Mouse (Mus musculus): ENCODE results near the gene Napsa. TPM values are rescaled to one million over a fixed set of nuclear protein-coding genes. Genes with fewer than 3 reads are reported as not detected.

Napsa gene
- polyA plus RNA-seq, 1 experiment: not detected

GRCm38 (mm10) chr7:44557629-44558028, 14.6 kb upstream of the Napsa start:
- H3K27me3 ChIP-seq (ENCODE audit: control insufficient read depth, insufficient read depth, insufficient read length): no peaks in the 10 kb centered on the region
- no peaks in the 10 kb centered on the region for H3K79me3 ChIP-seq (ENCODE audit: low read depth)
- TF ChIP-seq CEBPB (IDR thresholded peaks at IDR 0.05; ENCODE audit: low read depth): no peak
- no peak for TF ChIP-seq CTCF (IDR thresholded peaks at IDR 0.05; ENCODE audit: control insufficient read depth, insufficient read depth, insufficient read length)
- TF ChIP-seq MYOG (IDR thresholded peaks at IDR 0.05; ENCODE audit: control insufficient read depth, extremely low read depth, insufficient read length): no peak
- TF ChIP-seq FOSL1 (IDR thresholded peaks at IDR 0.05; ENCODE audit: insufficient read depth, low read length, poor library complexity, severe bottlenecking): no peak
- no peak for TF ChIP-seq MAX (IDR thresholded peaks at IDR 0.05)
- no peak for TF ChIP-seq USF1 (IDR thresholded peaks at IDR 0.05; ENCODE audit: low read depth)
- TF ChIP-seq MYOD1 (IDR thresholded peaks at IDR 0.05; ENCODE audit: control insufficient read depth, insufficient read length, low read depth): no peak
- H3K79me2 ChIP-seq (ENCODE audit: control insufficient read depth, insufficient read depth): no peaks in the 10 kb centered on the region
- no peak overlapping the region for H3K4me3 ChIP-seq (ENCODE audit: insufficient read depth, poor library complexity, severe bottlenecking)
- no peaks in the 10 kb centered on the region for H3K36me3 ChIP-seq (ENCODE audit: control insufficient read depth, insufficient read depth)
- no peak overlapping the region for H3ac ChIP-seq (ENCODE audit: control insufficient read depth, insufficient read length, low read depth)

DNA sequence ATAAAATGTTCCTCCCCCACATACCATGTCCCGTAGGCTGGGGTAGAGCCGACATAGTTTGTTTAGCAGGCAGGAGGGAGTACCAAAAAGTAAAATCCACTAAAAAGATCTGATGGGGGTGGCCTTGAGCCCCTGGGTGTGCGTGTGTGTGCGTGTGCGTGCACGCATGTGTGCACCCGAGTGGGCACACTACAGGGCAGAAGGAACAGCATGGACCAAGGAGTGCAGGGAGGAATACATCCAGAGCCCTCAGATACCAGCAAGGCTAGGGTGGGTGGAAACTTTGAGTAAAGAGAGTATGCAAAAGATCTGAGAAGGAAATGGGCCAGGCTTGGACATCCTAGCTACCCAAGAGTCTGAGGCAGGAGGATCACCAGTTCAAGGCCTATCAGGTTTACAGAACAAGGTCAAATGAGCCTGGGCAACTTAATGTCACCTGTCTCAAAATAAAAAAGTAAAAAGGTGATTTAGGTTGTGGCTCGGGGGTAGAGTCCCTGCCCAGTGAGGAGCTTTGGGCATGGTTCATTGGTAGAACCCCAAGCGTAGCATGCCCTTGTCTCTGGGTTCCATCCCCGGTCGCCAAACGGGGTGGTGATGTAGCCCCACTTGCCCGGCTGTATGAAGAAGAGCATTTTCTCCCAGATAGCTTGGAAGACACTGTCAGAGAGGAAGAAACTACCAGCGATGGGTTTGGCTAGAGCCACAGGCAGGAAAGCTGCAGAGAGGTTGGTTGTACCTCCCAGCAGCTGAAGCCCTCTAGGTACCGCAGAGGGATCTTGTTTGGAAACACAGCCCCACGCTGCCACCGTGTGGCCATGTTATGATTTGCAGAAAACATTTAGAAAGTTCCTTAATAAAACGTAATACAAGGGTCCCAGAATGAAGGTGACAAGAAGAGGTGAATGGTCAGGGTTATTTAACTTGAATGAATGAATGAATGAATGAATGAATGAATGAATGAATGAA, 11.5 kb upstream of the Napsa start:
- H3K79me3 ChIP-seq (ENCODE audit: low read depth): no peaks in the 10 kb centered on the region
- peaks cover 8% of the 10 kb centered on the region for H3K27me3 ChIP-seq (ENCODE audit: control insufficient read depth, insufficient read depth, insufficient read length)
- no peaks in the 10 kb centered on the region for H3K36me3 ChIP-seq (ENCODE audit: control insufficient read depth, insufficient read depth)
- no peaks in the 10 kb centered on the region for H3K79me2 ChIP-seq (ENCODE audit: control insufficient read depth, insufficient read depth)
- no peak for TF ChIP-seq MAX (IDR thresholded peaks at IDR 0.05)
- no peak for TF ChIP-seq MYOG (IDR thresholded peaks at IDR 0.05; ENCODE audit: control insufficient read depth, extremely low read depth, insufficient read length)
- TF ChIP-seq CEBPB (IDR thresholded peaks at IDR 0.05; ENCODE audit: low read depth): no peak
- peak; percentile 11 for TF ChIP-seq CTCF (IDR thresholded peaks at IDR 0.05; ENCODE audit: control insufficient read depth, insufficient read depth, insufficient read length)
- no peak for TF ChIP-seq FOSL1 (IDR thresholded peaks at IDR 0.05; ENCODE audit: insufficient read depth, low read length, poor library complexity, severe bottlenecking)
- H3K4me3 ChIP-seq (ENCODE audit: insufficient read depth, poor library complexity, severe bottlenecking): no peak overlapping the region
- H3ac ChIP-seq (ENCODE audit: control insufficient read depth, insufficient read length, low read depth): no peak overlapping the region

- Histone ChIP-seq H3K36me3 (ENCODE audit: control insufficient read depth, insufficient read depth) (no peaks in the 10 kb centered on the region), H3K79me3 (ENCODE audit: low read depth) (no peaks in the 10 kb centered on the region), H3K79me2 (ENCODE audit: control insufficient read depth, insufficient read depth) (no peaks in the 10 kb centered on the region), H3K4me3 (ENCODE audit: insufficient read depth, poor library complexity, severe bottlenecking) (no peak overlapping the region), H3ac (ENCODE audit: control insufficient read depth, insufficient read length, low read depth) (no peak overlapping the region), H3K27me3 (ENCODE audit: control insufficient read depth, insufficient read depth, insufficient read length) (peaks cover 11% of the 10 kb centered on the region)
- no peak for TF ChIP-seq FOSL1 (IDR thresholded peaks at IDR 0.05; ENCODE audit: insufficient read depth, low read length, poor library complexity, severe bottlenecking)
- no peak for TF ChIP-seq CTCF (IDR thresholded peaks at IDR 0.05; ENCODE audit: control insufficient read depth, insufficient read depth, insufficient read length)
- no peak for TF ChIP-seq MAX (IDR thresholded peaks at IDR 0.05)
- TF ChIP-seq USF1 (IDR thresholded peaks at IDR 0.05; ENCODE audit: low read depth): no peak
- no peak for TF ChIP-seq MYOD1 (IDR thresholded peaks at IDR 0.05; ENCODE audit: control insufficient read depth, insufficient read length, low read depth)
- no peak for TF ChIP-seq MYOG (IDR thresholded peaks at IDR 0.05; ENCODE audit: control insufficient read depth, extremely low read depth, insufficient read length)
- TF ChIP-seq CEBPB (IDR thresholded peaks at IDR 0.05; ENCODE audit: low read depth): no peak
Measured at GRCm38 (mm10) chr7:44563284-44563683, 8.9 kb upstream of the Napsa start.

GRCm38 (mm10) chr7:44564486-44564885, 7.7 kb upstream of the Napsa start:
- Histone ChIP-seq H3K79me2 (ENCODE audit: control insufficient read depth, insufficient read depth) (no peaks in the 10 kb centered on the region), H3K4me3 (ENCODE audit: insufficient read depth, poor library complexity, severe bottlenecking) (no peak overlapping the region)
- no peak for TF ChIP-seq CTCF (IDR thresholded peaks at IDR 0.05; ENCODE audit: control insufficient read depth, insufficient read depth, insufficient read length)
- TF ChIP-seq FOSL1 (IDR thresholded peaks at IDR 0.05; ENCODE audit: insufficient read depth, low read length, poor library complexity, severe bottlenecking): no peak

GRCm38 (mm10) chr7:44565414-44565813, 6.8 kb upstream of the Napsa start:
- H3K79me2 ChIP-seq (ENCODE audit: control insufficient read depth, insufficient read depth): no peaks in the 10 kb centered on the region
- TF ChIP-seq MAX (IDR thresholded peaks at IDR 0.05) (no peak), USF1 (IDR thresholded peaks at IDR 0.05; ENCODE audit: low read depth) (no peak), FOSL1 (IDR thresholded peaks at IDR 0.05; ENCODE audit: insufficient read depth, low read length, poor library complexity, severe bottlenecking) (no peak)
- no peaks in the 10 kb centered on the region for H3K79me3 ChIP-seq (ENCODE audit: low read depth)
- H3K36me3 ChIP-seq (ENCODE audit: control insufficient read depth, insufficient read depth): no peaks in the 10 kb centered on the region
- peaks cover 11% of the 10 kb centered on the region for H3K27me3 ChIP-seq (ENCODE audit: control insufficient read depth, insufficient read depth, insufficient read length)
- no peak overlapping the region for H3ac ChIP-seq (ENCODE audit: control insufficient read depth, insufficient read length, low read depth)
- no peak overlapping the region for H3K4me3 ChIP-seq (ENCODE audit: insufficient read depth, poor library complexity, severe bottlenecking)

More at GRCm38 (mm10) chr7:44564486-44564885, 7.7 kb upstream of the Napsa start:
- Histone ChIP-seq H3K36me3 (ENCODE audit: control insufficient read depth, insufficient read depth) (no peaks in the 10 kb centered on the region), H3K27me3 (ENCODE audit: control insufficient read depth, insufficient read depth, insufficient read length) (peaks cover 11% of the 10 kb centered on the region), H3ac (ENCODE audit: control insufficient read depth, insufficient read length, low read depth) (no peak overlapping the region), H3K79me3 (ENCODE audit: low read depth) (no peaks in the 10 kb centered on the region)

- Histone ChIP-seq H3K79me2 (ENCODE audit: control insufficient read depth, insufficient read depth) (no peaks in the 10 kb centered on the region), H3K4me3 (ENCODE audit: insufficient read depth, poor library complexity, severe bottlenecking) (no peak overlapping the region), H3K36me3 (ENCODE audit: control insufficient read depth, insufficient read depth) (no peaks in the 10 kb centered on the region), H3K27me3 (ENCODE audit: control insufficient read depth, insufficient read depth, insufficient read length) (peaks cover 25% of the 10 kb centered on the region), H3ac (ENCODE audit: control insufficient read depth, insufficient read length, low read depth) (no peak overlapping the region), H3K79me3 (ENCODE audit: low read depth) (no peaks in the 10 kb centered on the region)
- TF ChIP-seq MAX (IDR thresholded peaks at IDR 0.05): no peak
- TF ChIP-seq FOSL1 (IDR thresholded peaks at IDR 0.05; ENCODE audit: insufficient read depth, low read length, poor library complexity, severe bottlenecking): no peak
- no peak for TF ChIP-seq MYOG (IDR thresholded peaks at IDR 0.05; ENCODE audit: control insufficient read depth, extremely low read depth, insufficient read length)
- no peak for TF ChIP-seq CEBPB (IDR thresholded peaks at IDR 0.05; ENCODE audit: low read depth)
- TF ChIP-seq MYOD1 (IDR thresholded peaks at IDR 0.05; ENCODE audit: control insufficient read depth, insufficient read length, low read depth): no peak
Measured at GRCm38 (mm10) chr7:44568803-44569202, 3.4 kb upstream of the Napsa start.
